Mouse (Mus musculus) heart, postnatal 14 days (tissue): ENCODE data around the gene Tbk1. TPM values are rescaled to one million over a fixed set of nuclear protein-coding genes. Genes with fewer than 3 reads are reported as not detected.

ENCODE experiments used
- DNase-seq, 2 experiments: peaks; one replicate each; pipeline ENCODE4 v3.0.0; 2021 to 2022
- intact Hi-C: fragments of 180-260 bp; cut with DNase I; formaldehyde crosslinking; loops from one replicate; pipeline ENCODE4 v1.15.1; 2025
- total RNA-seq, 2 experiments: library from RNA; stranded (reverse); gene quantifications; 2 replicates each; pipeline ENCODE4 v1.2.3; 2021

The Tbk1 gene
- total RNA-seq, 2 experiments from 2014 or later: 20.4 to 24.3 TPM

- DNase-seq: no peak
- intact Hi-C loops: no loop called here
Observed at GRCm38 (mm10) chr10:121549670-121550069, 36.9 kb downstream of the Tbk1 start.

DNA sequence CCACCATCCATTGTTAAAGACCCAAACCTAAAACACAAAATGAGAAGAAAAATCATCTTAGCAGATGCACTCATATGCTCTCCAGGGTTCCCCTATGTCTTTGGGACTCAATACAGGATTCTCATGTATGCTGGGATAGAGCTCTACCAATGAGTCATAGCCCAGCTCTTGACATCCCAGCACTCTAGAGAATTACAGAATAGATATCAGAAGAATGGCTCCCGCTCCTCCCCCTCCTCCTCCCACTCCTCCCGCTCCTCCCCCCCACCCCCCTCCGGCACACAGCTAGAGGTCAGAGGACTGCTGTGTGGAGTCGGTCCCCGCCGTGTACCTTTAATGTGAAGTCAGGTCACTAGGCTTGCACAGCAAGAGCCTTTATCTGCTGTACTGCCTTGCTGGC lies 39.4 kb downstream of the Tbk1 start:
- intact Hi-C loops: no loop called here

GRCm38 (mm10) chr10:121543577-121543976 lies 43.0 kb downstream of the Tbk1 start:
- DNase-seq: no peak
- intact Hi-C loops: no loop called here

More for the DNA sequence above, 39.4 kb downstream of the Tbk1 start:
- DNase-seq: no peak

- intact Hi-C loops: no loop called here
- no peak for DNase-seq
Observed at GRCm38 (mm10) chr10:121542156-121542555, 44.4 kb downstream of the Tbk1 start.

- no peak for DNase-seq
- intact Hi-C loops: no loop called here
Observed at GRCm38 (mm10) chr10:121534995-121535394, 51.6 kb downstream of the Tbk1 start.

DNA sequence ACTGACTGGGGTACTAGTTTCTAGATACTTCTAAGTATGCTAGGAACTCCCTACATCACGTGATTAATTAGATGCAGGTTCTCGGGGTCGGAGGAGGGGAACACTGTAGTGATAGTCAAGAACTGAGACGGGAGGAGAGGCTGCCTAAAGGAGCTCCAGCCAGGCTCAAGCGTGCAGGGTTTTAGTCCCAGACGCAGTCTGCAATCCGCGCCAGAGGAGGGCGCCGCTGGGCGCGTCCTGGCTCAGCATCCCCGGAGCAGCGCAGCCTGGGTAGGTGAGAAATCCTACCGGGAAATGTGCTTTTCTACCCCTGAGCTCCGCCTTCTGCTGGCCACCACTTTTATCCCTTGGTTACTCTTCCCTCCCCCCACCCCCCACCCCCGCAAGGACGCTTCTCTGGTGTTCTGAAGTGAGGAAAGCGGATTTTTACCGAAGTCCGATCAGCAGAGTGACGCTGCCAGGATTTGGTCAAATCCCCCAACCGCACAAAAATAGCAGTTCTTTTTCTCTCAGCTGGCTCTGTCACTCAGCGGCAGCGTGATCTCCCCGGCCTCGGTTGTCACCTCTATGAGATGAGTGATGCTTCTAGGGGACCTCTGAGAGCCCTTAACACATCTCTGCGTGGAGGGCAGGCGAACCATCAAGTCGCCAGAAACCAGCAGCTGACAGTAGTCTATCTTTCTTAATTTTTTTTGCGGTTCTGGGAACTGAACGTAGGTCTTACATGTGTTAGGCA lies 53.3 kb downstream of the Tbk1 start:
- peak; percentile 59 to 68 for DNase-seq
- intact Hi-C loops: no loop called here

- intact Hi-C loops: no loop called here
- DNase-seq: no peak
Observed at GRCm38 (mm10) chr10:121531541-121531940, 55.0 kb downstream of the Tbk1 start.

DNA sequence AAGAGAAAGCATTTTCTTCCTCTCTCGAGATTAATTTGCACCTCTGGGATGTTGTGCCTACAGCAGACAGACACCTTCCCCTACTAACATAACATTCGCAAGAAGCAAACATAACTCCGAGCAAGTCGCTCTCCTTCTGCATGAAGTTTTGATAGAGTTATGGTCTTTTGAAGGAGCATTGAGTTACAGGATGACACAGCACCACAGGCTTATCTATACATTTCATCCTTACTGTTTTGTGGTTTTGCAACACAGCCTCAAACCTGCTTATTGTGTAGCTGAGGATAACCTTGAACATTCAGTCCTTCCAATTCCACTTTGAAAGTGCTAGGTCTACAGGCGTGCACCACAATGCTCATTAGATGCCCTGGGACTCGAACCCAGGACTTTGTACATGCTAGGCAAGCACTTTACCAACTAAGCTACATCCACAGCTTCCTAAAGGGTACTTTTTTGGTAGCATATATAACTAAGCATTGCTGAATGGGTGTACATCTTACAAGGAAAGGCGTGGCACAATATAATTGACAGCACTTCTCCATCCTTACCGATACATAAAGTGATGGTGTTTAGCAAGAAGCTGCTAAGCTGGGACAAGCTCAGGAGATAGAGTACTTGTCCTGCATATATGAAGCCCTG lies 56.1 kb downstream of the Tbk1 start:
- intact Hi-C loops: no loop called here

DNA sequence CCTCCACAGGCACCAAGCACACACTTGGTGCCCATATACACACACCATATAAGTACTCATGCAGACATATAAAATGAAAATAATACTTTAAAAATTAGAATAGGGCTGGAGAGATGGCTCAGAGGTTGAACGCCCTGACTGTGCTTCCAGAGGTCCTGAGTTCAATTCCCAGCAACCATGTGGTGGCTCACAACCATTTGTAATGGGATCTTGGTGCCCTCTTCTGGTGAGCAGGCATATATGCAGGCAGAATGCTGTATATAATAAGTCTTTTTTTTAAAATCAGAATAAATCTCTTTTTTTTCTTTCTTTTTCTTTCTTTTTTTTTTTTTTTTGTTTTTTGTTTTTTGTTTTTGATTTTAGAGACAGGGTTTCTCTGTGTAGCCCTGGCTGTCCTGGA lies 57.3 kb downstream of the Tbk1 start:
- intact Hi-C loops: no loop called here
- no peak for DNase-seq

More for the DNA sequence above, 56.1 kb downstream of the Tbk1 start:
- no peak for DNase-seq

DNA sequence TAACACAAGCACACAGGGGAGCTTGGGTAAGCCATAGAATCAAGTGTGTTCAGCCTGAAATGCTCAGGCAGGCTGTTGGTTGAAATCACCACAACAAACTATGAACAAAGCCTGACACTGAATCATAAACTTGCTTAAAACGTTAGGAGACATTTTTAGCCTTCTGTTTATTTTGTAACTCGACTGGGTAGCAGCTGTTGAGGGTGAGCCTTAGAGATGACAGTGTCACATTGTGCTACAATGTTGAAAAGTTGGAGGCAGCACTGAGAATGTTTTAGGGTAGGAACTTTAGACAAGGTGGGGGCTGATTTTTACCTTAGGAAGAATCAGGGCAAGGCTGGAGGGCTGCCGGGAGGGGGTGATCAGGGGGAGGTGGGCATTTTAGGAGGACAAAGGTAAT lies 58.1 kb downstream of the Tbk1 start:
- intact Hi-C loops: no loop called here
- no peak for DNase-seq

GRCm38 (mm10) chr10:121527114-121527513 lies 59.5 kb downstream of the Tbk1 start:
- DNase-seq: no peak
- intact Hi-C loops: no loop called here

GRCm38 (mm10) chr10:121520923-121521585 lies 65.5 kb downstream of the Tbk1 start:
- intact Hi-C loops: no loop called here
- no peak for DNase-seq

- intact Hi-C loops: no loop called here
- DNase-seq: no peak
Observed at GRCm38 (mm10) chr10:121519710-121520109, 66.9 kb downstream of the Tbk1 start.

DNA sequence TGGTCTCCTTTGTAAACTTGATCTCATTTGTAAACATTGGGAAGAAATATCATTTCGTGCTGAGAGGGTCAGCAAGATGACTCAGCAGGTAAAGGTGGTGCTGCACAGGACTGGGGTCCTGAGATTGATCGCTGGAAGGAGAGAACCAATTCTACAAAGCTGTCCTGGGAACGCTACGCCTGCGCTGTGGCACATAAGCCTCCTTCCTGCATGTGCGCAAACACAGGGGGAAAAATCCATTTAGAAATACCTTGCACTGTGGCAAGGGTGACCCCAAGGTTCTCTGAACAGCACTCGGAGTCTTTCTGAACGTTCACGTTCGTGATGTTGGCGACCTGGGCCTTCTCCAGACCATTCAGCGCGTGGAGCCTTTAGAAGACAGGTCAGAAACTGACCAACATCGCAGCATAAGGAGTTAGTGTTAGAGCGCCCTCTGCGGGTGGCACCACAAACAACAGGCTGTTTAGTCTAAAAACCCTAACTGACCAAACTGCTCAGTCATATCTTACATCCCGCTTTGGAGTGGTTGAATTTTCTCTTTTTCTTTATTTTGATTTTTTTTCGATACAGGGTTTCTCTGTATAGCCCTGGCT lies 70.5 kb downstream of the Tbk1 start:
- peak; percentile 85 to 92 for DNase-seq
- intact Hi-C loops: loop anchor here (1.0 kb wide), 1 partner anchor 107 kb away; no protein-coding TSS in a partner anchor

GRCm38 (mm10) chr10:121509751-121510643 lies 76.6 kb downstream of the Tbk1 start:
- DNase-seq: peak in 1 of 2 experiments; percentile 14
- intact Hi-C loops: loop anchor here (5.0 kb wide), 1 partner anchor 33 kb away; the partner anchor contains the start of gene Rassf3

- DNase-seq: no peak
- intact Hi-C loops: no loop called here
Observed at GRCm38 (mm10) chr10:121507755-121508544, 78.6 kb downstream of the Tbk1 start.

DNA sequence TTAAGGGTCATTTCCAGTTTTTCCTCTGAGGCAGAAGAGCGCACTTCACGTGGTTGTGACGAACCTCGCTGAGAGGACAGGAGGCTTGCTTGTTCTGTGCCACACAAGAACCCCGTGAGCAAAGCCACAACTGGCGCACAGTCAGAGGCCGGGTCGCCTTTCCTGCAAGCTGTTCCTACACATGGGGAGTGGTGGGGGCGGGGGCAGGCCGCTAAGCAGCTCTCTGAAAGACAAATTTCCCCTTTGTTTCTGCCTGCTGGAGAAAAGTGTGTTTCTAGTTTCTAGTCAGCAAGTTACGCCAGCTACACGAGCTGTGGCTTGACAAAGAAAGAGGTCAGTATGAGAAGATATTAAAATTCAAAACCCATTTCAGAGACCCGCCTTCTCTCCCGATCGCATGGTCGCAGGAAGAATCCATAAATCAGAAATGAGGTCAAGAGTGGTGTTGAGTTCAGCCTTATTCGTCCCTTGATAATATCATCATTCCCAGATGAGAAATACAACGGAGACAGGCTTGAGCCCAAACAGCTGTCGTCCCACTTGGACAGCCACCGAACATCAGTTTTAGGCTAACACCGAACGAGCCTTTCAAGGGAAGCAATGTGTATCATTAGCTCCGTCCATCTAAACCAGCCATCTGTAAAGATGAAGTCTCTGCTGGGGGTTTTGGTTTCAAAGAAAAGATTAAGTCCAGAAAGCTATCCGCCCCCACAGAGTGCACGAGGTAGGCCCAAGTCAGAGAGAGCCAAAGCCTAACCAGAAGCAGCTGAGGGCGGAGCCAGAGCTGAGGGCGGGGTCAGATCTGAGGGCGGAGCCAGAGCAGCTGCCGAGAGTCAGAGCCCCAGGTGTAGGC lies 79.6 kb downstream of the Tbk1 start:
- intact Hi-C loops: no loop called here
- DNase-seq: peak; percentile 52 to 64

- no peak for DNase-seq
- intact Hi-C loops: no loop called here
Observed at GRCm38 (mm10) chr10:121505929-121506328, 80.7 kb downstream of the Tbk1 start.
